Mouse (Mus musculus): Measurements from ENCODE around the gene Samd1.
A peak's percentile ranks its signal among the peaks of the same experiment; 100 is the strongest.
"Not testable (repeated sequence)": the region's sequence is repeated elsewhere in the genome, so short reads cannot be mapped to it uniquely, and the experiment has no call there.

Gene Samd1

GRCm38 (mm10) chr8:83997511-83998141 lies at the start of gene Samd1:
Gene Samd1 (plus strand): TSS chr8:83997672.
- DNase-seq = peak; percentile 67

DNA sequence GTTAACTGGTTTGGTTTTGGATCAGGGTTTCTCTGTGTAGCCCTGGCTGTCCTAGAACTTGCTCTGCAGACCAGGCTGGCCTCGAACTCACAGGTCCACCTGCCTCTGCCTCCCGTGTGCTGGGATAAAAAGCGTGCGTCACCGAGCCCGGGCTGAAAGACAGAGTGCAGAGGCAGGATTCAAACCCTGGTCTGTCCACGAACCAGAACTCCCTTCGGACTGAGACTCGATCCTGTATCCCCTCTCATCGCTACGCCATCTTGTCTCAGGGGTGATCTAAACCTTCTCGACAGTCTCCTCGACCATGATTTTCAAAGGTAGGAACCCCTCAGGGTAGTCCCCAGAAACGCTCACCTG lies 42.7 kb upstream of the Samd1 start:
- no peak for DNase-seq

- DNase-seq = peak; percentile 98
These were observed 42.1 kb upstream of the Samd1 start, which contains the start of the genes Gm10644 and Asf1b for GRCm38 (mm10) chr8:83955106-83955957. Gene Gm10644 (minus strand): TSS chr8:83955205. Gene Asf1b (plus strand): TSS chr8:83955507.

- no peak for DNase-seq
These were observed 41.6 kb upstream of the Samd1 start for GRCm38 (mm10) chr8:83955958-83956218.

GRCm38 (mm10) chr8:83956789-83957188 lies 40.7 kb upstream of the Samd1 start:
- no peak for DNase-seq

DNA sequence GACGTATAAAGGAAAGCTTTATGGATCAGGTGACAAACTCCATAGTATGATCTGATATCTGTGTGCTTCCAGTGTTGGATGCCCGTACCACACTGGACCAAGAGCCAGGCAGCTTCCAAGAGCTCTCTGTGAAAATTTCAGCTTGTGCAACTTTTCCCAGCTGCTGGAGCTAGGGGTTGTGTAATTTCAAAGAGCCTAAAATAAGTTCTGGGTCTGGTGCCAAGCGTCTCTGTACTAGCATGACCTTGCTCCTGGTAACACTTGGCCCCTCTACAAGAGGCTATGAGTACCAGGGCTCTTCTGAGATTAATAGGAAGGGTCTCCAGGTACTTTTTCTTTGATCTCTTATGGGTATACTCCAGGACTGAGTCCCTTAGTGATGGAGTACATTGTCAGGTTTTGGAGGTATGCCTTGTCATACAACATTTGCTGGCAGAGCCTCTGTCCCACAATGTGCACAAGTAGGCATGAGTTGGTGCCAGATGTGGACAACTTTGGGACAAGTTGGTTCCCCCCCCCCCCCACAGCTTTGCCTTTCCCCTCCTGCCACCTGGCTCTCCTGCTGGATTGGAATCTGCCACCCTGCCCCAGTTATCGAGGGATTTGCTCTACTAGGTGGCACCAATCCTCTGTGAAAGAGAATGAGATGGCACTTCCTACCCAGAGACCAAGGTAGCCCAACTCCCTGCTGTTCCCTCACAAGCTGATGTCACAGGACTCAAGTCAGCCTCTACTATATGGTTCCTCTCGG lies 33.3 kb upstream of the Samd1 start:
- DNase-seq = no peak

DNA sequence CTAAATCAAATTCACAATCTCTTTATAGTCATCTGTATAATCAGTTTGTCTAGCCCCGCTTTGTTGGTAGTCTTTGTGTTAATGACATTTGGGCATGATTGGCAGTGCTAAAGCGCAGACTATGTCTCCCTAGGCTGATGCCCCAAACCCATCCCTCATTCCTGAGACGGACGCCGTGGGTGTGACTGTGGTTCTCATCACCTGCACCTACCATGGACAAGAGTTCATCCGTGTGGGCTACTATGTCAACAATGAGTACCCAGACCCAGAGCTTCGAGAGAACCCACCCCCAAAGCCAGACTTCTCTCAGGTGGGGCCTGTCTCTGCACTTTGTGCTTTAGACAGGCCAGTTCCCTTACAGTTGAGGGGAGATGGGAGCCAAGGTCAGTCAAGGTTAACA lies 29.8 kb upstream of the Samd1 start:
- DNase-seq = no peak

GRCm38 (mm10) chr8:83971121-83971520 lies 26.4 kb upstream of the Samd1 start:
- no peak for DNase-seq

DNA sequence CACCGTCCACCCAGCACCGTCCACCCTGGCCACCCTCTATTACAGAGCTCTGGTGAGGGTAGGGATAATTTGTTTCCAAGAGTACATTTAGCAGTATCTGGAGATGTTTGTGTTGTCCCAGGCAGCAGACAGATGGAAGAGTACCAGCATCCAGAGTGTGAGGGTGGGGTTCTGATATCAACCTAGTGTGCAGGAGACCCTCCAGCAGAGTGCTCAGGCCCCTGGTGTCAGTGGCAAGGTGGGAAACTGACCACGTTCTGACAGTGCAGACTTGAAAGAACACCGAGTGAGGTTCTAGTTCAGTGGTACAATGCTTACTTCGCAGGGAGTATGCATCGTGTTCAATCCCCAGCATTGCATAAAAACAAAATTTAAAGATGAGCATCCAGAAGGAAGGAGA lies 25.8 kb upstream of the Samd1 start:
- DNase-seq = no peak

- DNase-seq = peak; percentile 100
These were observed 25.0 kb upstream of the Samd1 start, which contains the start of gene Prkaca for GRCm38 (mm10) chr8:83972150-83973120. Gene Prkaca (plus strand): TSS chr8:83972993.

DNA sequence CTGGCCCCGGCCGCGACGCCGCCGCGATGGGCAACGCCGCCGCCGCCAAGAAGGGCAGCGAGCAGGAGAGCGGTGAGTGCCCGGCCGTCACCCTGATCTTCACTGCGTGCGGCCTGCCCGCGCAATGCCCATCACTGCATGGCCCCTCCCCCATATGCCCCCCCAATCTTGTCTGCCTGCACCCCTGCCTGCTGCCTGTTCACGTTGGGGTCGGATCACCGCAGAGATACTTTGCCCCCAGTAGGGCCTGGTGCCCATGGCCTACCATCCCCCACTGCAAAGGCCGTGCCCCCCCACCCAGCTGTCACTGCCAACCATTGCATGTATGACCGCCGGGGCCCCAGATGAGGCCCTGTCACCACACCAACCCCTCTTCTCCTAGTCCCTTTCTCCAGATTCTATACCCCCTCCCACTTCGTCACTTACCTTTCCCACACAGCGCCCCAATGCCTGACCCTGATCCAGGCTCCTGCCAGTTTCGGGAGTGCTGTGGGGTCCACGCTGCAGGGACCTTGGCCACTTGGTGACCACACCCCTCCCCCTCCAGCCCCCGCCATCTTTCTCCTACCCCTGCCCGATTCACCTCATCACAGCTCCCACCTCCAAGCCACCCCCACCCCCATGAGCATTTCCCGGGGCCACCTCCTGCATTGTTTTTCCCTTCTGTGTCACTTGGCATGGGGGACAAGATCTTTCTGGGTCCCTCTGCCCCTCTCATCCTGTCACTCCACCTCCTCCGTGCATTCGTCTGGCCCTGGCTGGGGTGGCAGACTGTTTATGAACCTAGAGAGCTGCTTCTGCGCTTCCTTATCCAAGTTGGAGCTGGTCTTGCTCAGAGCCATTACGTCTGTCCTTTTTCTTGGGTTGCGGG lies 24.1 kb upstream of the Samd1 start:
- DNase-seq = no peak

- no peak for DNase-seq
These were observed 23.0 kb upstream of the Samd1 start for GRCm38 (mm10) chr8:83974521-83974920.

- no peak for DNase-seq
These were observed 21.3 kb upstream of the Samd1 start for GRCm38 (mm10) chr8:83976101-83976630.

GRCm38 (mm10) chr8:83976779-83977350 lies 20.6 kb upstream of the Samd1 start:
- no peak for DNase-seq

GRCm38 (mm10) chr8:83977646-83978045 lies 19.8 kb upstream of the Samd1 start:
- no peak for DNase-seq

DNA sequence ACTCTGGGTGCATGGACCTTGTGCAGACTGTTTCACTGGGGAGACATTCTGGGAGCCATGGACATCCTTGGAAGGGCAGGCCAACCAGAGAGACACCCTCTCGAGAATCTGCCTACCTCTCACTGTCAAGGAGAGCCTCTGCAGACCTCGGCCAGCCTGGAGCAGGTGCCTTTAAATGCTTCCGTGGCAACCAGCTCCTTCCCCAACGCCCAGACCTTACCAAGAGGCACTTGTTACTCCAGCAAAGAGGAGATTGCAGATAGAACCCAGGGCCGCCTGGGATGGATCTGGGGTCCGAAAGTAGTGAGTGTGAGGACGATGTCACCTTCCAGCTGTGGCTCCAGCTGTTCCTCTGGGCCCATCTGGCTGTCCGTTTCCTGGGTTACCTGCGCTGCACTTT lies 19.3 kb upstream of the Samd1 start:
- no peak for DNase-seq

DNA sequence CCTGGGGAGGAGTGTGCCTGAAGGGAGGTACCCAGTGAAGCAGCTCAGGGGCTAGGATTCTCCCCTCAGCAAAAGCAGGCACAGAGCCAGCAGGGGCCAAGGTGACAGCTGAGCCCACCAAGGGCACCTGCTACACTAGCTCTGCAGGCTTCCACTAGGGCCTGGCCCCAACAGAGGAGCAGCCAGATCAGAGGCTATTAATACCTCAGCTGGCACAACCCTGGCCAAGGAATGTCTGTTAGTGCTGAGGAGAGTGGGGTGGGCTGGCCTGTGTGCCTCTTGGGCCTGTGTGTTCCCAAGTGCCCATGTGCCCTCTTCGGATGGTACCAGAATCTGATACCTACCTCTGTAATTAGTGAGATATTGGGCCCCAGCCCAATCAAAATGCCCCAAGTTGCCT lies 17.2 kb upstream of the Samd1 start:
- no peak for DNase-seq

DNA sequence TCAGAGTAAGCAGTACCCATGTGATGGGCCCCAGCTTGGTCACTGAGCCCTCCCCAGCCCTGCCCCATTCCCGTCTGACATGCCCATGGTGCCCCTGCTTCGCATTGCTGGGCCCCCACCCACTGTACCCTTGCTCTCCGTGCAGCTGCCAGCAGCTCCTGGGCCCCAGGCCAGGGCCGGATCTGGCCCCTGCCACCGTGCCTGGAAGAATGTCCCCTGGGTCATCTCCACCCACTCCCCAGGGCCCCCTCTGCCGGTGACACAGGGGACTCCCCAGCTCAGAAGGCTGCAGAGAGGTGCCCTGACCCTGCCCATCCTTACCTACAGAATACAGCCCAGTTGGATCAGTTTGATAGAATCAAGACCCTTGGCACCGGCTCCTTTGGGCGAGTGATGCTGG lies 16.6 kb upstream of the Samd1 start:
- no peak for DNase-seq

DNA sequence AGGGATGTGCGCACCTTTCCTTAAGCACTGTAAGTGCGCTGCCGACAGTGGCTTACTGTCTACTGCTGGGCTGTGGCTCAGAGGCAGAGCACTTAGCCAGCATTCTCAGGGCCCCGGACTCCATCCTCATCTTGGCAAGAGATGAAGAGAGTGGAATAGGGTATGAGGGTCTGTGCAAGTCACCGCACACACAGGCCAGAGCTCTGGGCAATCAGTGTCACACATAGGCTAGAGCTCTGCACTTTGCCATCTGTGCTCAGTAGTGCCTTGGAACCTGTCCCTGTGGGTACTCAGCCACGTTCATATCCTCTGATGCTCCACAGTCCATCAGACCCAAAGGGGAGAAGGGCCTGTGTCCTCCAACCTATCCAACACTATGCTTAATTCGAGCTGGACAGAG lies 15.9 kb upstream of the Samd1 start:
- DNase-seq = no peak

DNA sequence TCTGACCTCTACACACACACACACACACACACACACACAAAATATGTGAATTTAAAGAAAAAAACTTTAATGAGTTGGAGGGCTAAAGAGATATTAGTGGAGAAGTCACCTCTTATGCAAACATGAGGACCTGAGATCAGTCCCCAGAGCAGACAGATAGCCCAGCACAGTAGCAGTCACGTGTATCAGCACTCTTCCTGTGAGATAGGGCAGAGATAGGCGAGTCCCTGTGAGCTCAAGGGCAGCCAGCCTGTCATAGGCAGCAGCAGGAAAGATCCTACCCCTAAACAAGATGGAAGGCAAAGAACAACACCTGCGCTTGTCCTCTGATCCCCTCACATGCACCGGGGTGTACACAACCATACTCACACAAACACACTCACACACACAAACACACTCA lies 15.0 kb upstream of the Samd1 start:
- no peak for DNase-seq

- DNase-seq = not testable (repeated sequence)
These were observed 14.2 kb upstream of the Samd1 start for GRCm38 (mm10) chr8:83983222-83983621.
